Mouse (Mus musculus): ENCODE data around the gene Ubac2.

DNA sequence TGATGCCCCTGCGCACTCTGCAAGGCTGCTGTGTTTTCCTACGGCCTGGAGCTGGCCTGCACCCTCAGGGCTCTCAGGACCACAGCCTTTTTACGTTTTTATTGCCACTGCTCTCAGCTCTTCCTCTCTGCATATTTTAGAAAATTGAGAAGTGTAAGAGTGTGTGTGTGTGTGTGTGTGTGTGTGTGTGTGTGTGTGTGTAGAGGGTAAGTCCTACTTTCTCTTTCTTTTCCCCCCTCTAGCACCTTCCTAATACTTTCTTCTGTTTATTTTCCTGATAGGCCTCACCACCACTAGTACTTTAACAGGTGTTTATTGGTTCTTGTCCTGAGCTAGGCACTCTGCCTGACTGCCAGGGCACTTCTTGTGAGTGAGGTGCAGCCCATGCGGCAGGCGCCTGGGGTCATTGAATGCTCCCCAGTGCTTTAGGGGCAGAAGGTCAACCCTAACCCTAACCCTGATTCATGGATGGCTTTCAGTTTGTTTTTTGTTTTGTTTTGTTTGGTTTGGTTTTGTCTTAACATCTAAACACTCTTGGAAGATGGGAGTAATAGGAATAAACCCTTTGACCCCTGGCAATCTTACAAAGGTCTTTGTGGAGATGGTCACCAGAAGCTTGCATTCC, 16.2 kb downstream of the Ubac2 start:
- TF ChIP-seq EP300 (IDR thresholded peaks at IDR 0.05) (no peak), CTCF (IDR thresholded peaks at IDR 0.05) (no peak)

All from lung, postnatal 0 days (tissue).